In the genomic region with DNA sequence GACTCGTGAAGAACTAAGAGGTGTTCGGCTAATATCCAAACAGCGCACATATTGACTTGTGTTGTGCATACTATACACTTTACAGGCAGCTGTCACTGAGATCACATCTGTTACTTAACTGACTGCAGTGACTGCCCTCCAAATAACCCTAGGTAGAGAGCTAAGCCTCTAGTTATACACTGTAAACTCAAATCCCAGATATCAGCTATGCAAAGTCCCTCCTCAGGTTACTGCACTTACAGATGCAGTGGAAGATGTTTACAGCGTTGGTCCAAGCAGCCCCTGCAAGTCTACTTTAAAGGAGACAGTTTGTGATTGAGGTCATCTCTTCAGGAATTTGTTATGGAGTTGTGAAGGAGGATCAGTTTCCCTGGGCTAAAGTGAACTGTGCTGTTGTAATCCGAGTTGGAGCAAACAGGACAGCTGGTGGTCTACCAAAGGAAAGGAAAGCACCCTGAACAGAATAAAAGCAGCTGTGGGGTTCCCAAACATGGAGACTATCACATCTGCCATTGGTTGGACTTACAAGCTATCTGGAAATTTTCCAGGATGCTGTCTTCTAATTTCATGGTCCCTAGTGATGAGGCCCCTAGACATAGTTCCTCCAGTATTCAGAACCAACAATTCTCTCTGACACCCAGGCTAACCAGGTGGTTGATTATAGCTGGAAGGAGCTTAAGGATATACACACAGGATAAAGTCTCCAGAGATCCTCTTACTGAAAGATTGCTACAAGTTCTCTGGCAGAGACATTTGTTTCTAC, we compare ENCODE assay signal across 20 mouse cellular contexts.
"Had no signal": no experiment of that assay in that cellular context is flagged by ENCODE, and none has a peak within 500 bp of the region (broad histone marks: within the 10 kb centered on the region; RNA-seq: fewer than 3 reads in every experiment).

No protein-coding gene starts in this region.

- DNase-seq: kidney, adult 18-20 months; kidney, adult 9 months; kidney, postnatal 14 days; kidney, postnatal 4 days; liver, postnatal 0 days; lung, embryonic 14.5 days; midbrain, embryonic 14.5 days; right cerebral cortex, adult 18-20 months; right cerebral cortex, postnatal 14 days; right cerebral cortex, postnatal 4 days; thymus, postnatal 25 days had no signal

- H3K27me3 ChIP-seq: neural tube, embryonic 12.5 days; neural tube, embryonic 15.5 days; stomach, embryonic 15.5 days had no signal

- H3K9me3 ChIP-seq: megakaryocyte, embryonic 14.5 days; neural tube, embryonic 12.5 days; neural tube, embryonic 15.5 days; stomach, embryonic 15.5 days had no signal

- H3K36me3 ChIP-seq: neural tube, embryonic 12.5 days; neural tube, embryonic 15.5 days; stomach, embryonic 15.5 days had no signal

- H3K4me1 ChIP-seq: megakaryocyte, embryonic 14.5 days; neural tube, embryonic 12.5 days; neural tube, embryonic 15.5 days; stomach, embryonic 15.5 days had no signal

- H3K4me3 ChIP-seq: megakaryocyte, embryonic 14.5 days; neural tube, embryonic 12.5 days; neural tube, embryonic 15.5 days; stomach, embryonic 15.5 days had no signal

- H3K27ac ChIP-seq: liver, embryonic 14.5 days; neural tube, embryonic 12.5 days; neural tube, embryonic 15.5 days; stomach, embryonic 15.5 days had no signal

- H3K9ac ChIP-seq: liver, embryonic 14.5 days; liver, postnatal 0 days; lung, embryonic 14.5 days; neural tube, embryonic 12.5 days; neural tube, embryonic 15.5 days; stomach, embryonic 15.5 days had no signal

- ATAC-seq: intestine, embryonic 16.5 days; liver, postnatal 0 days; lung, postnatal 0 days had no signal

- H3K4me2 ChIP-seq: liver, embryonic 11.5 days; lung, embryonic 14.5 days; midbrain, embryonic 11.5 days; neural tube, embryonic 12.5 days; neural tube, embryonic 15.5 days; stomach, embryonic 15.5 days had no signal
